Mouse (Mus musculus) stomach, embryonic 16.5 days (tissue): ENCODE measurements around the gene Slc38a1. TPM values are rescaled to one million over a fixed set of nuclear protein-coding genes. Genes with fewer than 3 reads are reported as not detected.

Source experiments
- ATAC-seq: fragments of 200-750 bp; cut with Nextera tagmentation; 2 replicates; pipeline ENCODE4 v1.8.0; 2017; ENCODE audit warnings: moderate number of reproducible peaks, moderate TSS enrichment; ENCODE audit not compliant: insufficient read depth, low FRiP score
- H3K27ac ChIP-seq: fragments of 300-500 bp; sonication (generic); 2 replicates; pipeline ENCODE4 v1.5.1; 2014; ENCODE audit warnings: low read length
- H3K27me3 ChIP-seq: fragments of 300-500 bp; sonication (generic); 2 replicates; pipeline ENCODE4 v1.6.1; 2014; ENCODE audit warnings: low read length, control low read depth, mixed read lengths; ENCODE audit not compliant: control insufficient read depth, insufficient read depth
- H3K36me3 ChIP-seq: fragments of 300-500 bp; sonication (generic); 2 replicates; pipeline ENCODE4 v1.6.1; 2014; ENCODE audit warnings: low read length; ENCODE audit not compliant: control insufficient read depth, insufficient read depth
- H3K4me1 ChIP-seq: fragments of 300-500 bp; sonication (generic); 2 replicates; pipeline ENCODE4 v1.6.1; 2014; ENCODE audit warnings: low read length, control low read depth, mixed read lengths; ENCODE audit not compliant: control insufficient read depth, insufficient read depth
- H3K4me2 ChIP-seq: fragments of 300-500 bp; sonication (generic); 2 replicates; pipeline ENCODE4 v1.6.1; 2014; ENCODE audit warnings: low read depth, low read length, mixed read lengths
- H3K4me3 ChIP-seq: fragments of 300-500 bp; sonication (generic); replicated peaks from 2 replicates; pipeline ENCODE4 v1.5.1; 2014; ENCODE audit warnings: mild to moderate bottlenecking, low read length
- H3K9ac ChIP-seq: fragments of 300-500 bp; sonication (generic); 2 replicates; pipeline ENCODE4 v1.6.1; 2014; ENCODE audit warnings: low read length
- H3K9me3 ChIP-seq: fragments of 300-500 bp; sonication (generic); replicated peaks from 2 replicates; pipeline ENCODE4 v1.6.1; 2016; ENCODE audit warnings: low read length, control low read depth; ENCODE audit not compliant: control insufficient read depth
- WGBS: fragments of 180-500 bp; shearing (Covaris S2); extraction: QIAGEN DNeasy Blood & Tissue Kit; methylation state at CpG from one replicate; pipeline ENCODE4 v1.1.7; 2014; 5-methylcytosine and 5-hydroxymethylcytosine counted together
- polyA plus RNA-seq: library from polyadenylated mRNA; unstranded; fragments of >200 nt; fragmentation: Nextera tagmentation; extraction: Ambion mirVana; gene quantifications from 2 replicates; pipeline ENCODE4 v1.2.1, GENCODE M21; 2015

Slc38a1 gene
- polyA plus RNA-seq, 1 experiment from 2014 or later, result 58.0 TPM

GRCm38 (mm10) chr15:96669721-96670120, 27.0 kb upstream of the Slc38a1 start:
- Histone ChIP-seq H3K4me3 (no peak overlapping the region), H3K27me3 (no peaks in the 10 kb centered on the region), H3K36me3 (no peaks in the 10 kb centered on the region), H3K4me1 (peaks cover 8% of the 10 kb centered on the region; the same call in 1 of the 2 replicates), H3K4me2 (no peak overlapping the region), H3K9ac (no peak overlapping the region), H3K27ac (no peak overlapping the region), H3K9me3 (no peaks in the 10 kb centered on the region)
- ATAC-seq, result no peak
- WGBS, result 75% methylated on average over 6 of the region's 6 CpGs

- H3K27ac ChIP-seq, result no peak overlapping the region
- ATAC-seq, result 0 out of 2 replicates have a peak, but pooled peaks have one; percentile 42
- H3K9ac ChIP-seq, result 0 out of 2 replicates have a peak overlapping the region, but pooled peaks have one; percentile 33
- H3K4me1 ChIP-seq, result peaks cover 8% of the 10 kb centered on the region; the same call in 1 of the 2 replicates
- H3K4me3 ChIP-seq, result peak overlapping the region; percentile 26
- WGBS, result 2% methylated on average over 7 of the region's 7 CpGs
- H3K27me3 ChIP-seq, result no peaks in the 10 kb centered on the region
- no peaks in the 10 kb centered on the region for H3K9me3 ChIP-seq
- no peaks in the 10 kb centered on the region for H3K36me3 ChIP-seq
- H3K4me2 ChIP-seq, result peak overlapping the region; percentile 54
Measured at GRCm38 (mm10) chr15:96666663-96667062, 23.9 kb upstream of the Slc38a1 start.

GRCm38 (mm10) chr15:96665889-96666288, 23.2 kb upstream of the Slc38a1 start:
- ATAC-seq, result peak; percentile 86; the same call in 1 of the 2 replicates
- Histone ChIP-seq H3K27me3 (no peaks in the 10 kb centered on the region), H3K27ac (no peak overlapping the region), H3K4me2 (peak overlapping the region; percentile 54; the same call in 1 of the 2 replicates), H3K9me3 (no peaks in the 10 kb centered on the region), H3K9ac (no peak overlapping the region), H3K4me1 (peaks cover 8% of the 10 kb centered on the region; the same call in 1 of the 2 replicates), H3K4me3 (no peak overlapping the region), H3K36me3 (no peaks in the 10 kb centered on the region)
- WGBS, result 3% methylated on average over 3 of the region's 3 CpGs

GRCm38 (mm10) chr15:96660590-96661141, 18.0 kb upstream of the Slc38a1 start:
- H3K4me1 ChIP-seq, result no peaks in the 10 kb centered on the region
- peak; percentile 23; the same call in 1 of the 2 replicates for ATAC-seq
- H3K9ac ChIP-seq, result no peak overlapping the region
- WGBS, result 42% methylated on average over 13 of the region's 13 CpGs
- no peaks in the 10 kb centered on the region for H3K9me3 ChIP-seq
- no peak overlapping the region for H3K4me2 ChIP-seq
- H3K36me3 ChIP-seq, result no peaks in the 10 kb centered on the region
- H3K27ac ChIP-seq, result no peak overlapping the region
- H3K4me3 ChIP-seq, result no peak overlapping the region
- H3K27me3 ChIP-seq, result no peaks in the 10 kb centered on the region

- Histone ChIP-seq H3K27me3 (no peaks in the 10 kb centered on the region), H3K4me2 (peak overlapping the region; percentile 19; the same call in 1 of the 2 replicates), H3K9ac (no peak overlapping the region)
Measured at GRCm38 (mm10) chr15:96658275-96658602, 15.5 kb upstream of the Slc38a1 start.

GRCm38 (mm10) chr15:96657576-96658274, 15.0 kb upstream of the Slc38a1 start:
- WGBS, result 43% methylated on average over 17 of the region's 17 CpGs
- H3K27me3 ChIP-seq, result no peaks in the 10 kb centered on the region
- no peaks in the 10 kb centered on the region for H3K9me3 ChIP-seq
- H3K4me2 ChIP-seq, result peak overlapping the region; percentile 19; the same call in 1 of the 2 replicates
- H3K36me3 ChIP-seq, result no peaks in the 10 kb centered on the region
- H3K9ac ChIP-seq, result no peak overlapping the region
- H3K27ac ChIP-seq, result no peak overlapping the region
- H3K4me3 ChIP-seq, result no peak overlapping the region
- H3K4me1 ChIP-seq, result no peaks in the 10 kb centered on the region
- peak; percentile 76 for ATAC-seq

More at GRCm38 (mm10) chr15:96658275-96658602, 15.5 kb upstream of the Slc38a1 start:
- H3K4me3 ChIP-seq, result no peak overlapping the region
- no peaks in the 10 kb centered on the region for H3K4me1 ChIP-seq
- H3K36me3 ChIP-seq, result no peaks in the 10 kb centered on the region
- 54% methylated on average over 14 of the region's 14 CpGs for WGBS
- ATAC-seq, result no peak
- no peaks in the 10 kb centered on the region for H3K9me3 ChIP-seq
- H3K27ac ChIP-seq, result no peak overlapping the region

GRCm38 (mm10) chr15:96655514-96655913, 12.8 kb upstream of the Slc38a1 start:
- no peak overlapping the region for H3K4me2 ChIP-seq
- H3K36me3 ChIP-seq, result no peaks in the 10 kb centered on the region
- no peaks in the 10 kb centered on the region for H3K9me3 ChIP-seq
- no peak overlapping the region for H3K4me3 ChIP-seq
- no peak overlapping the region for H3K27ac ChIP-seq
- 80% methylated on average over 14 of the region's 14 CpGs for WGBS
- H3K27me3 ChIP-seq, result no peaks in the 10 kb centered on the region
- no peaks in the 10 kb centered on the region for H3K4me1 ChIP-seq
- ATAC-seq, result no peak
- H3K9ac ChIP-seq, result no peak overlapping the region

- Histone ChIP-seq H3K27ac (0 out of 2 replicates have a peak overlapping the region, but pooled peaks have one; percentile 7), H3K4me3 (no peak overlapping the region), H3K9ac (no peak overlapping the region), H3K36me3 (no peaks in the 10 kb centered on the region), H3K4me1 (no peaks in the 10 kb centered on the region), H3K9me3 (no peaks in the 10 kb centered on the region), H3K4me2 (no peak overlapping the region), H3K27me3 (no peaks in the 10 kb centered on the region)
- no peak for ATAC-seq
- WGBS, result 55% methylated on average over 8 of the region's 8 CpGs
Measured at GRCm38 (mm10) chr15:96654714-96655113, 12.0 kb upstream of the Slc38a1 start.

GRCm38 (mm10) chr15:96653011-96653410, 10.3 kb upstream of the Slc38a1 start:
- ATAC-seq, result no peak
- Histone ChIP-seq H3K9me3 (no peaks in the 10 kb centered on the region), H3K27me3 (no peaks in the 10 kb centered on the region), H3K36me3 (no peaks in the 10 kb centered on the region), H3K4me2 (no peak overlapping the region), H3K9ac (no peak overlapping the region), H3K27ac (no peak overlapping the region), H3K4me3 (no peak overlapping the region), H3K4me1 (no peaks in the 10 kb centered on the region)
- 94% methylated on average over 16 of the region's 16 CpGs for WGBS
